Mouse (Mus musculus) lung, postnatal 10 days (tissue): ENCODE results near the gene Amdhd2.
A peak's percentile ranks its signal among the peaks of the same experiment; 100 is the strongest.

Experiments used
- DNase-seq: peaks from one replicate; pipeline ENCODE4 v3.0.0; 2021

Gene Amdhd2

GRCm38 (mm10) chr17:24163176-24163962 lies at the start of gene Amdhd2:
Amdhd2 (minus strand) TSS chr17:24163766.
- peak; percentile 98 for DNase-seq

GRCm38 (mm10) chr17:24213186-24213585 lies 49.6 kb upstream of the Amdhd2 start:
- DNase-seq: peak; percentile 68

GRCm38 (mm10) chr17:24212441-24213018 lies 49.0 kb upstream of the Amdhd2 start:
- DNase-seq: no peak

GRCm38 (mm10) chr17:24211631-24212440 lies 48.3 kb upstream of the Amdhd2 start:
- DNase-seq: peak; percentile 80

GRCm38 (mm10) chr17:24210591-24210990 lies 47.0 kb upstream of the Amdhd2 start:
- no peak for DNase-seq

GRCm38 (mm10) chr17:24209916-24210240 lies 46.3 kb upstream of the Amdhd2 start:
- DNase-seq: no peak

- DNase-seq: peak; percentile 73
Observed at GRCm38 (mm10) chr17:24209043-24209915, 45.7 kb upstream of the Amdhd2 start, which contains the start of gene Ntn3. Ntn3 (minus strand) TSS chr17:24209531.

GRCm38 (mm10) chr17:24208641-24209042 lies 45.1 kb upstream of the Amdhd2 start:
- DNase-seq: peak; percentile 39

GRCm38 (mm10) chr17:24207768-24208640 lies 44.4 kb upstream of the Amdhd2 start:
- DNase-seq: no peak

- peak; percentile 68 for DNase-seq
Observed at GRCm38 (mm10) chr17:24206451-24207351, 43.1 kb upstream of the Amdhd2 start.

- DNase-seq: peak; percentile 56
Observed at GRCm38 (mm10) chr17:24205908-24206361, 42.4 kb upstream of the Amdhd2 start.

GRCm38 (mm10) chr17:24205284-24205888 lies 41.8 kb upstream of the Amdhd2 start, which contains the start of gene Tbc1d24:
Tbc1d24 (minus strand) TSS chr17:24205562.
- DNase-seq: peak; percentile 93

- DNase-seq: no peak
Observed at GRCm38 (mm10) chr17:24204846-24205245, 41.3 kb upstream of the Amdhd2 start.

- no peak for DNase-seq
Observed at GRCm38 (mm10) chr17:24203611-24204534, 40.3 kb upstream of the Amdhd2 start.

- no peak for DNase-seq
Observed at GRCm38 (mm10) chr17:24203068-24203467, 39.5 kb upstream of the Amdhd2 start.

- DNase-seq: no peak
Observed at GRCm38 (mm10) chr17:24201092-24201491, 37.5 kb upstream of the Amdhd2 start.

GRCm38 (mm10) chr17:24199741-24200140 lies 36.2 kb upstream of the Amdhd2 start:
- no peak for DNase-seq

GRCm38 (mm10) chr17:24199252-24199651 lies 35.7 kb upstream of the Amdhd2 start:
- no peak for DNase-seq
